ENCODE assay signal across 8 mouse cellular contexts in the genomic region with DNA sequence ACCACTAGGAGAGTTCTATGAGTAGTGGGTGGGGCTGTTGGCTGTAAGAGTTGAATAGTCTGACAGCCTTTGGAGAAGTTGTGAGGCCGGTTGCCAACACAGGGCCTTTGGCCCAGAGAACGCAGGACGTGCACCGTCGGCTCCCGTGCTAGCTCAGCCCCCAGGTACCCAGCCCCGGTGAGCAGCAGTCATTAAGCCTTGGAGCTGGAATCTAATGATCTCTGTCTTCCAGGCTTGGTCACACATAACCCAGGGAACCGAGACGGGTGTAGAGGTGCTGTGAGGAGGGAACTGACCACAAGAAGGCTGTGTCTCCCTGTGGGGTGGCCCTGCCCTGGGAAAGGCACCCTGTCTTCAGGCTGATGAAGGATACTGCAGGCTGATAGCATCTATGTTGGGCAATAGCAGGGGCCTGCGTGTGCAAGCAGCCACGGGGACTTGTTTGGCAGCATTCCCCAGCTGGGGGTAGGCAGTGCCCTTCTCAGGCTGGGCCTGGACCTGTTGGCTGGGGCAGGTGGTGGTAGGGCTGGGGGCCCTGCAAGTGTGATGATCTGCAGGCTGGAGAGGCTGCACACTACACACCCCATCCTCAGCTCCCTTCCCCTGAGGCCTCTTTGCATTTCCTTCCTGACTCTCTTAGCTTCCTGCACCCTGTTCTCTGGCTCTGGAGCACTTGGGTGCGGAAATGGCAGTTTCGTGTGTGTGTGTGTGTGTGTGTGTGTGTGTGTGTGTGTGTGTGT.
A peak's percentile ranks its signal among the peaks of the same experiment; 100 is the strongest.
DNase-seq lines count a peak whose midpoint lies in the region; ATAC-seq lines count a peak whose summit lies in the region.

No protein-coding gene starts in this region.

- peak; percentile 17 to 40 for DNase-seq in adrenal gland, postnatal 36 days
- no peak for DNase-seq in adrenal gland, adult 8-10 months
- peak; percentile 60 to 74 for DNase-seq in lung, postnatal 4 days
- no peak for DNase-seq in cerebellum, postnatal 4 days (ENCODE audit: low spot score in 2 of 2)
- no peak for DNase-seq in left cerebral cortex, postnatal 25 days (ENCODE audit: low spot score in 2 of 2)
- DNase-seq in retina, postnatal 1 day, result no peak

- H3K4me2 ChIP-seq in embryonic facial prominence, embryonic 15.5 days (replicated peaks), result peak overlapping the region; percentile 13; the same call in 1 of the 2 replicates
- no peak overlapping the region for H3K4me2 ChIP-seq in kidney, embryonic 16.5 days (replicated peaks; ENCODE audit: low read depth, low read length)

- H3K36me3 ChIP-seq in embryonic facial prominence, embryonic 15.5 days, result peaks cover 53% of the 10 kb centered on the region
- H3K36me3 ChIP-seq in kidney, embryonic 16.5 days (ENCODE audit: insufficient read depth, low read length), result peaks cover 14% of the 10 kb centered on the region

- 44% methylated on average over 13 of the region's 13 CpGs for WGBS in embryonic facial prominence, embryonic 15.5 days
- WGBS in kidney, embryonic 16.5 days, result 39% methylated on average over 13 of the region's 13 CpGs

- intact Hi-C loops in left cerebral cortex, postnatal 25 days (cut with DNase I), result no loop called here

- ATAC-seq in embryonic facial prominence, embryonic 15.5 days (ENCODE audit: insufficient number of reproducible peaks, low FRiP score, low TSS enrichment, low read depth), result peak; percentile 45; the same call in 1 of the 2 replicates
- ATAC-seq in kidney, embryonic 16.5 days (ENCODE audit: low FRiP score, low TSS enrichment), result peak; percentile 77

- no peaks in the 10 kb centered on the region for H3K27me3 ChIP-seq in embryonic facial prominence, embryonic 15.5 days
- H3K27me3 ChIP-seq in kidney, embryonic 16.5 days (ENCODE audit: insufficient read depth, low read length), result 0 out of 2 replicates have a peak, but pooled peaks cover 2% of the 10 kb centered on the region

- H3K27ac ChIP-seq in embryonic facial prominence, embryonic 15.5 days (replicated peaks), result peak overlapping the region; percentile 89
- peak overlapping the region; percentile 77 for H3K27ac ChIP-seq in kidney, embryonic 16.5 days (ENCODE audit: low read length)

- H3K9me3 ChIP-seq in embryonic facial prominence, embryonic 15.5 days (replicated peaks), result no peaks in the 10 kb centered on the region
- no peaks in the 10 kb centered on the region for H3K9me3 ChIP-seq in kidney, embryonic 16.5 days (ENCODE audit: low read length)

- H3K9ac ChIP-seq in embryonic facial prominence, embryonic 15.5 days, result no peak overlapping the region
- H3K9ac ChIP-seq in kidney, embryonic 16.5 days (replicated peaks; ENCODE audit: low read length), result 0 out of 2 replicates have a peak overlapping the region, but pooled peaks have one; percentile 33

- no peak overlapping the region for H3K4me3 ChIP-seq in embryonic facial prominence, embryonic 15.5 days (replicated peaks)
- H3K4me3 ChIP-seq in kidney, embryonic 16.5 days (ENCODE audit: low read length), result no peak overlapping the region

- H3K4me1 ChIP-seq in embryonic facial prominence, embryonic 15.5 days, result peaks cover 81% of the 10 kb centered on the region
- peaks cover 55% of the 10 kb centered on the region for H3K4me1 ChIP-seq in kidney, embryonic 16.5 days (ENCODE audit: insufficient read depth, low read length)

Comparison
In these comparisons a context has a peak if more than half of its experiments do, and no peak if none do; other contexts are left out.
1. DNase-seq: peak in adrenal gland, postnatal 36 days (2 of 2) and lung, postnatal 4 days (2 of 2); none in adrenal gland, adult 8-10 months (single experiment), cerebellum, postnatal 4 days (0 of 2), left cerebral cortex, postnatal 25 days (0 of 2) and retina, postnatal 1 day (single experiment).